Mouse (Mus musculus): ENCODE measurements at regions not wholly inside any gene's neighbourhood (a gene's known extent, or its start where the extent isn't known, plus 50 kb on each side); places are given as distances from the start of the nearest gene placed in this dataset.

GRCm38 (mm10) chr16:29727397-29727796, 148.3 kb downstream of the Opa1 start:
- peak; percentile 78 for DNase-seq (ENCODE audit: extremely low read depth)
- Histone ChIP-seq H3K4me1 (ENCODE audit: control insufficient read depth in 1 of 2, insufficient read depth in 2 of 2) (peaks cover 12 to 31% of the 10 kb centered on the region in 2 experiments), H3K4me2 (ENCODE audit: insufficient read depth, low read depth, poor library complexity, severe bottlenecking) (peak overlapping the region; percentile 33; the same call in 1 of the 2 replicates), H3K36me3 (replicated peaks in 1 of 2; ENCODE audit: control insufficient read depth in 1 of 2, insufficient read depth in 1 of 2, low read length in 1 of 2) (no peaks in the 10 kb centered on the region), H3K27ac (ENCODE audit: insufficient read depth, low read depth) (no peak overlapping the region), H3K9ac (ENCODE audit: insufficient read depth, low read depth) (no peak overlapping the region), H3K4me3 (replicated peaks in 1 of 3; ENCODE audit: low read depth in 2 of 3, low read length in 2 of 3, poor library complexity in 1 of 3) (no peak overlapping the region), H3K9me3 (replicated peaks; ENCODE audit: low read length) (no peaks in the 10 kb centered on the region), H3K27me3 (replicated peaks) (peaks cover 55% of the 10 kb centered on the region), H3K79me2 (replicated peaks; ENCODE audit: control insufficient read depth, extremely low read depth, insufficient read depth, poor library complexity, severe bottlenecking) (no peaks in the 10 kb centered on the region)
- dilution Hi-C loops (cut with MboI; ENCODE audit: extremely low pct_ligation_motif_present, extremely low pct_unique_long_range_greater_than_20kb, low sequenced_read_pairs), result no loop called here
- in situ Hi-C loops (cut with MboI; ENCODE audit: low pct_ligation_motif_present, low pct_unique_long_range_greater_than_20kb, low sequenced_read_pairs), result loop anchor here (5.0 to 10.0 kb wide), 2 partner anchors 340 to 517 kb away; no protein-coding TSS in a partner anchor
- TF ChIP-seq HCFC1 (IDR thresholded peaks at IDR 0.05; ENCODE audit: low read depth, low read length), result no peak
- TF ChIP-seq E2F4 (IDR thresholded peaks at IDR 0.05; ENCODE audit: insufficient replicate concordance, low read depth, low read length), result no peak
- TF ChIP-seq MXI1 (IDR thresholded peaks at IDR 0.05; ENCODE audit: low read depth, low read length), result no peak
- TF ChIP-seq SMC3 (IDR thresholded peaks at IDR 0.05; ENCODE audit: low read depth, low read length), result peak; percentile 8; the same call in 1 of the 2 replicates
- peak; percentile 62 for TF ChIP-seq EP300 (IDR thresholded peaks at IDR 0.05; ENCODE audit: low read length)
- no peak for TF ChIP-seq GABPA (IDR thresholded peaks at IDR 0.05; ENCODE audit: insufficient replicate concordance, low read depth, low read length)
- TF ChIP-seq MYC (IDR thresholded peaks at IDR 0.05; ENCODE audit: low read depth, low read length), result no peak
- no peak for TF ChIP-seq USF2 (conservative IDR thresholded peaks at IDR 0.05; ENCODE audit: low read depth, low read length)
- TF ChIP-seq POLR2AphosphoS2 (IDR thresholded peaks at IDR 0.05; ENCODE audit: low read depth, low read length), result no peak
- peak; percentile 84 for TF ChIP-seq MEF2A (IDR thresholded peaks at IDR 0.05; ENCODE audit: borderline replicate concordance, low read depth, low read length)
- TF ChIP-seq ETS1 (conservative IDR thresholded peaks at IDR 0.05; ENCODE audit: low read depth, low read length), result peak; percentile 70
- no peak for TF ChIP-seq POLR2A (IDR thresholded peaks at IDR 0.05; ENCODE audit: low read depth, low read length)
- no peak for TF ChIP-seq JUND (conservative IDR thresholded peaks at IDR 0.05; ENCODE audit: low read depth, low read length)
- no peak for TF ChIP-seq CTCF (conservative IDR thresholded peaks at IDR 0.05 in 1 of 2, IDR thresholded peaks at IDR 0.05 in 1 of 2; ENCODE audit: low read depth in 2 of 2, low read length in 2 of 2)
- TF ChIP-seq ZC3H11A (IDR thresholded peaks at IDR 0.05; ENCODE audit: low read depth, low read length), result no peak
- TF ChIP-seq SIN3A (IDR thresholded peaks at IDR 0.05; ENCODE audit: low read length), result no peak
- no peak for TF ChIP-seq MAX (IDR thresholded peaks at IDR 0.05; ENCODE audit: low read length)
- no peak for TF ChIP-seq ZKSCAN1 (IDR thresholded peaks at IDR 0.05; ENCODE audit: borderline replicate concordance, low read depth, low read length)
- TF ChIP-seq CHD2 (IDR thresholded peaks at IDR 0.05; ENCODE audit: low read length), result no peak
- TF ChIP-seq KAT2A (IDR thresholded peaks at IDR 0.05; ENCODE audit: insufficient replicate concordance, low read length), result 0 out of 2 replicates have a peak, but pooled peaks have one; percentile 37
- TF ChIP-seq TBP (conservative IDR thresholded peaks at IDR 0.05; ENCODE audit: low read depth, low read length), result no peak
- TF ChIP-seq RCOR1 (conservative IDR thresholded peaks at IDR 0.05; ENCODE audit: low read depth, low read length), result no peak
- TF ChIP-seq ELF1 (IDR thresholded peaks at IDR 0.05; ENCODE audit: low read depth, low read length), result peak; percentile 83
- no peak for TF ChIP-seq RAD21 (IDR thresholded peaks at IDR 0.05; ENCODE audit: low read depth, low read length)
- TF ChIP-seq JUN (IDR thresholded peaks at IDR 0.05; ENCODE audit: insufficient read depth, low read depth, low read length), result no peak
- TF ChIP-seq ZMIZ1 (IDR thresholded peaks at IDR 0.05; ENCODE audit: low read depth, low read length), result no peak
- no peak for TF ChIP-seq ZNF384 (IDR thresholded peaks at IDR 0.05; ENCODE audit: low read depth, low read length)
- no peak for TF ChIP-seq PAX5 (IDR thresholded peaks at IDR 0.05; ENCODE audit: low read length)
- TF ChIP-seq UBTF (IDR thresholded peaks at IDR 0.05; ENCODE audit: low read depth, low read length), result no peak
- no peak for TF ChIP-seq CHD1 (IDR thresholded peaks at IDR 0.05; ENCODE audit: low read depth, low read length)
- TF ChIP-seq NRF1 (IDR thresholded peaks at IDR 0.05; ENCODE audit: low read depth, low read length), result no peak
- no peak for TF ChIP-seq NELFE (IDR thresholded peaks at IDR 0.05; ENCODE audit: low read depth, low read length)
- TF ChIP-seq MAZ (IDR thresholded peaks at IDR 0.05; ENCODE audit: low read depth, low read length), result no peak
- TF ChIP-seq BHLHE40 (IDR thresholded peaks at IDR 0.05; ENCODE audit: low read depth, low read length), result peak; percentile 40
- peak; percentile 53 for TF ChIP-seq TCF12 (IDR thresholded peaks at IDR 0.05; ENCODE audit: low read depth, low read length)
- TF ChIP-seq USF1 (IDR thresholded peaks at IDR 0.05; ENCODE audit: low read depth, low read length), result no peak
- TF ChIP-seq IRF4 (IDR thresholded peaks at IDR 0.05; ENCODE audit: low read depth, low read length), result peak; percentile 7; the same call in 1 of the 2 replicates
- no peak for TF ChIP-seq MAFK (IDR thresholded peaks at IDR 0.05; ENCODE audit: insufficient replicate concordance, low read length)

Measured in CH12.LX (cell line).